In genomic region chr3:138889769-138890295, GRCm38 (mm10) we compare ENCODE assay signal across 14 mouse cellular contexts.
A peak's percentile ranks its signal among the peaks of the same experiment; 100 is the strongest.
DNase-seq lines count a peak whose midpoint lies in the region; ATAC-seq and TF ChIP-seq lines count a peak whose summit lies in the region.
"Had no signal": no experiment of that assay in that cellular context is flagged by ENCODE, and none has a peak within 500 bp of the region (broad histone marks: within the 10 kb centered on the region; RNA-seq: fewer than 3 reads in every experiment).

No protein-coding gene starts in this region.

- TF ChIP-seq POLR2A in CH12.LX (IDR thresholded peaks at IDR 0.05; ENCODE audit: low read depth, low read length) = no peak

- intact Hi-C loops in heart, postnatal 36 days (cut with DNase I) = loop anchor here (5.0 kb wide), 1 partner anchor 73 kb away; no protein-coding TSS in a partner anchor

- no peaks in the 10 kb centered on the region for H3K79me2 ChIP-seq in CH12.LX (replicated peaks; ENCODE audit: control insufficient read depth, extremely low read depth, insufficient read depth, poor library complexity, severe bottlenecking)

- H3K27me3 ChIP-seq in heart, embryonic 15.5 days = no peaks in the 10 kb centered on the region
- H3K27me3 ChIP-seq in limb, embryonic 13.5 days = no peaks in the 10 kb centered on the region
- H3K27me3 ChIP-seq in limb, embryonic 10.5 days (ENCODE audit: low read depth, poor library complexity, severe bottlenecking) = no peaks in the 10 kb centered on the region
- no peaks in the 10 kb centered on the region for H3K27me3 ChIP-seq in CH12.LX (replicated peaks)
- H3K27me3 ChIP-seq: hindbrain, embryonic 15.5 days had no signal

- WGBS in heart, embryonic 15.5 days = 54% methylated on average over 10 of the region's 10 CpGs
- 57% methylated on average over 10 of the region's 10 CpGs for WGBS in limb, embryonic 13.5 days
- WGBS in limb, embryonic 10.5 days = 86% methylated on average over 10 of the region's 10 CpGs

- no peak overlapping the region for H3K4me2 ChIP-seq in heart, embryonic 15.5 days
- no peak overlapping the region for H3K4me2 ChIP-seq in limb, embryonic 13.5 days (replicated peaks)
- peak overlapping the region; percentile 23; the same call in 1 of the 2 replicates for H3K4me2 ChIP-seq in CH12.LX (ENCODE audit: insufficient read depth, low read depth, poor library complexity, severe bottlenecking)
- H3K4me2 ChIP-seq: hindbrain, embryonic 15.5 days had no signal

- no peak for TF ChIP-seq CTCF in CH12.LX (conservative IDR thresholded peaks at IDR 0.05 in 1 of 2, IDR thresholded peaks at IDR 0.05 in 1 of 2; ENCODE audit: low read depth in 2 of 2, low read length in 2 of 2)

- no peak overlapping the region for H3K4me3 ChIP-seq in heart, embryonic 15.5 days
- H3K4me3 ChIP-seq in limb, embryonic 13.5 days = no peak overlapping the region
- H3K4me3 ChIP-seq in limb, embryonic 10.5 days = no peak overlapping the region
- H3K4me3 ChIP-seq in CH12.LX (replicated peaks in 1 of 3; ENCODE audit: low read depth in 2 of 3, low read length in 2 of 3, poor library complexity in 1 of 3) = no peak overlapping the region
- 0 out of 2 replicates have a peak overlapping the region, but pooled peaks have one; percentile 23 for H3K4me3 ChIP-seq in brown adipose tissue, adult 24 weeks (ENCODE audit: insufficient read depth, low read depth, low read length)
- H3K4me3 ChIP-seq: hindbrain, embryonic 15.5 days had no signal

- in situ Hi-C loops in CH12.LX (cut with MboI; ENCODE audit: low pct_ligation_motif_present, low pct_unique_long_range_greater_than_20kb, low sequenced_read_pairs) = loop anchor here (10.0 kb wide), 1 partner anchor 75 kb away; no protein-coding TSS in a partner anchor

- TF ChIP-seq EP300 in CH12.LX (IDR thresholded peaks at IDR 0.05; ENCODE audit: low read length) = no peak

- no peak overlapping the region for H3K9ac ChIP-seq in heart, embryonic 15.5 days
- H3K9ac ChIP-seq in limb, embryonic 13.5 days = 0 out of 2 replicates have a peak overlapping the region, but pooled peaks have one; percentile 39
- H3K9ac ChIP-seq in CH12.LX (ENCODE audit: insufficient read depth, low read depth) = peak overlapping the region; percentile 43; the same call in 1 of the 2 replicates
- H3K9ac ChIP-seq: hindbrain, embryonic 15.5 days had no signal

- no peaks in the 10 kb centered on the region for H3K36me3 ChIP-seq in heart, embryonic 15.5 days
- H3K36me3 ChIP-seq in limb, embryonic 13.5 days = no peaks in the 10 kb centered on the region
- H3K36me3 ChIP-seq in limb, embryonic 10.5 days = no peaks in the 10 kb centered on the region
- peaks cover 0 to 23% of the 10 kb centered on the region in 2 experiments for H3K36me3 ChIP-seq in CH12.LX (replicated peaks in 1 of 2; ENCODE audit: control insufficient read depth in 1 of 2, insufficient read depth in 1 of 2, low read length in 1 of 2)
- H3K36me3 ChIP-seq: hindbrain, embryonic 15.5 days had no signal

- dilution Hi-C loops in CH12.LX (cut with MboI; ENCODE audit: extremely low pct_ligation_motif_present, extremely low pct_unique_long_range_greater_than_20kb, low sequenced_read_pairs) = no loop called here

- peaks cover 12% of the 10 kb centered on the region for H3K4me1 ChIP-seq in heart, embryonic 15.5 days (replicated peaks)
- peaks cover 18% of the 10 kb centered on the region for H3K4me1 ChIP-seq in limb, embryonic 13.5 days
- peaks cover 24% of the 10 kb centered on the region for H3K4me1 ChIP-seq in limb, embryonic 10.5 days
- peaks cover 24 to 54% of the 10 kb centered on the region in 2 experiments for H3K4me1 ChIP-seq in CH12.LX (ENCODE audit: control insufficient read depth in 1 of 2, insufficient read depth in 2 of 2)
- H3K4me1 ChIP-seq in brown adipose tissue, adult 24 weeks (ENCODE audit: control insufficient read depth, insufficient read depth, insufficient read length, low read length) = peaks cover 3% of the 10 kb centered on the region; the same call in 1 of the 2 replicates

- ATAC-seq in heart, embryonic 15.5 days (replicated peaks; ENCODE audit: insufficient number of reproducible peaks, insufficient read depth, low FRiP score, low read depth) = no peak
- peak; percentile 36; the same call in 1 of the 2 replicates for ATAC-seq in limb, embryonic 13.5 days (ENCODE audit: low FRiP score, low read depth)
- ATAC-seq: forebrain, embryonic 16.5 days had no signal

- no peak for DNase-seq in heart, postnatal 36 days
- no peak for DNase-seq in limb, embryonic 10.5 days (ENCODE audit: low spot score)
- DNase-seq in CH12.LX (ENCODE audit: extremely low read depth) = no peak
- DNase-seq in spleen, postnatal 10 days (ENCODE audit: low spot score in 2 of 2) = no peak
- DNase-seq: gastrocnemius, postnatal 10 days; kidney, adult 9 months; lung, adult 2 months; spleen, adult 18-20 months; thymus, postnatal 36 days had no signal

- TF ChIP-seq RAD21 in CH12.LX (IDR thresholded peaks at IDR 0.05; ENCODE audit: low read depth, low read length) = no peak

- 0 out of 2 replicates have a peak overlapping the region, but pooled peaks have one; percentile 9 for H3K27ac ChIP-seq in heart, embryonic 15.5 days
- H3K27ac ChIP-seq in limb, embryonic 13.5 days = no peak overlapping the region
- no peak overlapping the region for H3K27ac ChIP-seq in limb, embryonic 10.5 days
- H3K27ac ChIP-seq in CH12.LX (ENCODE audit: insufficient read depth, low read depth) = no peak overlapping the region; the same call in 1 of the 2 replicates
- H3K27ac ChIP-seq in brown adipose tissue, adult 24 weeks (replicated peaks; ENCODE audit: low read depth, low read length) = peak overlapping the region; percentile 72
- H3K27ac ChIP-seq: hindbrain, embryonic 15.5 days had no signal

- no peaks in the 10 kb centered on the region for H3K9me3 ChIP-seq in heart, embryonic 15.5 days (replicated peaks)
- no peaks in the 10 kb centered on the region for H3K9me3 ChIP-seq in limb, embryonic 13.5 days
- H3K9me3 ChIP-seq in limb, embryonic 10.5 days (replicated peaks) = no peaks in the 10 kb centered on the region
- no peaks in the 10 kb centered on the region for H3K9me3 ChIP-seq in CH12.LX (replicated peaks; ENCODE audit: low read length)
- H3K9me3 ChIP-seq: hindbrain, embryonic 15.5 days had no signal

TF ChIP-seq in CH12.LX, 34 proteins besides CTCF, POLR2A, EP300 and RAD21:
- TF ChIP-seq BHLHE40 (IDR thresholded peaks at IDR 0.05; ENCODE audit: low read depth, low read length) = peak; percentile 65
- 0 out of 2 replicates have a peak, but pooled peaks have one; percentile 23 for TF ChIP-seq IRF4 (IDR thresholded peaks at IDR 0.05; ENCODE audit: low read depth, low read length)
- TF ChIP-seq USF1 (IDR thresholded peaks at IDR 0.05; ENCODE audit: low read depth, low read length) = no peak

Comparison
In these comparisons a context has a peak if more than half of its experiments do, and no peak if none do; other contexts are left out.
1. H3K27ac ChIP-seq: peak in heart, embryonic 15.5 days (single experiment) and brown adipose tissue, adult 24 weeks (single experiment); none in limb, embryonic 13.5 days (single experiment), limb, embryonic 10.5 days (single experiment) and CH12.LX (single experiment).